Mouse (Mus musculus): ENCODE data around the gene Sv2b.

Sv2b gene

DNA sequence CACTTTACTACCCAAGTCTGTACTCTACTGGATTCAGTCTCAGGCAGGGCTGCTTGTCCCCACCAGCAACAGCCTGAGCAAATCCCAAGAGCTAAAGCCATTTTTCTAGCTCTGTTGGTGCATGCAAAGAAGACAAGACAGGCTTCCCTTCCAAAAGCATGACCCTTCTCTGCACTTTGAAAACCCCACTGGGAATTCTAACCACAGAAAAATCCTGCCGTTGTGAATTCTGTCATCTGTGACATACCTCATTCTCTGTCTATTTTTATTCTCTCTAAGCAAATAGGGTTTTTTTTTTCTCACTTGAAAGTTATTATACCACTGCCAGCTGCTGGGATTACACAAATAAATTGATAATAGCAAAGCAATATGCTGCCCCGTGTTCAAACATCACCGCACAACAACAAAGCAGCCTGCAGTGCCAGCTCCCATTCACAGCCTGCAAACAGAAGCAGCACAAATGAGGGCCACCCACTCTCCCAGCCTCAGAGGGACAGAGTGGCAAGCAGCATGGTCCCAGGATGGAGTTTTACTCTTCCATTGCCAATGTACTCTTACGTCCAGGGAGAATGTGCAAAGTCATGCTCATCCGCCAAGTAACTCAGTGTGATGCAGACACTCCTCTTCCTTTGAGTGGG lies 13.7 kb downstream of the Sv2b start:
- ATAC-seq (ENCODE audit: insufficient number of reproducible peaks, low FRiP score, low TSS enrichment): no peak

GRCm38 (mm10) chr7:75292246-75292645 lies 16.8 kb downstream of the Sv2b start:
- peak; percentile 87 for ATAC-seq (ENCODE audit: insufficient number of reproducible peaks, low FRiP score, low TSS enrichment)

- no peak for ATAC-seq (ENCODE audit: insufficient number of reproducible peaks, low FRiP score, low TSS enrichment)
Observed at GRCm38 (mm10) chr7:75290554-75290953, 18.5 kb downstream of the Sv2b start.

DNA sequence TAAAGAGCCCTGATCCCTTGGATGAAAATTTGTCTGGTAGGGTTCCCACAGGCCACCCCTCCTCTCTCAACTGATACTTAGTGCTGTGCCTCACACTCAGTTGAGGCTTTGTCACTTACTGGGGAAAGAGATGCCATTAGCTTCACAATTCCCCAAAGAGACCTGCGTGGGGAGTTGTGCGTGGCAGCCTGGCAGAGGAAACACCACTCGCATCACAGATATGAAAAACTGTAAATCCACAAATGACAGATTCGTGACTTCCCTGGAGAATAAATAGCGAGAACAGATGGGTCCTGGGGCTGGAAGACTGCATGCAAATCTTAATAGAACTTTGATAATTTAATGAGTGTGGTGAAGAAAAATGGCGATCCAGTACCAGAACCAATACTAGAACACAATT lies 21.8 kb downstream of the Sv2b start:
- ATAC-seq (ENCODE audit: insufficient number of reproducible peaks, low FRiP score, low TSS enrichment): no peak

DNA sequence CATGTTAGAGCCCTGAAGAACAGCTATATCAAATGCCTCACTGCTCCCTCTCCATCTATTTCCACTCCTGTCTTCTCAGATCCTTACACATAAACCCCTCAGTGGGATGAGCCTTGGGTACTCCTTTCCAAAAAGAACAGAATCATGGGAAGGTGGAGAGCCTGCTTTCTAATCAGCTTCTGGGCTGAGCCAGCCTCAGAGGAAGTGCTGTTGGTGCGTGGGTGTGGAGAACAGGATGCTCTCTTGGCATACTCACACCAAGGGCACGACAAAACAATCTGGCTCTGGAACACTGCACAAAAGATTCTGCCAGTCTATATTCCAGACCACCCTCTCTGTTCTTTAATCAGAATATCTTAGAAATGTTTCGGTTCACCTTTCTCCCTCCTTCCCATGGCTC lies 26.1 kb downstream of the Sv2b start:
- peak; percentile 86 for ATAC-seq (ENCODE audit: insufficient number of reproducible peaks, low FRiP score, low TSS enrichment)

DNA sequence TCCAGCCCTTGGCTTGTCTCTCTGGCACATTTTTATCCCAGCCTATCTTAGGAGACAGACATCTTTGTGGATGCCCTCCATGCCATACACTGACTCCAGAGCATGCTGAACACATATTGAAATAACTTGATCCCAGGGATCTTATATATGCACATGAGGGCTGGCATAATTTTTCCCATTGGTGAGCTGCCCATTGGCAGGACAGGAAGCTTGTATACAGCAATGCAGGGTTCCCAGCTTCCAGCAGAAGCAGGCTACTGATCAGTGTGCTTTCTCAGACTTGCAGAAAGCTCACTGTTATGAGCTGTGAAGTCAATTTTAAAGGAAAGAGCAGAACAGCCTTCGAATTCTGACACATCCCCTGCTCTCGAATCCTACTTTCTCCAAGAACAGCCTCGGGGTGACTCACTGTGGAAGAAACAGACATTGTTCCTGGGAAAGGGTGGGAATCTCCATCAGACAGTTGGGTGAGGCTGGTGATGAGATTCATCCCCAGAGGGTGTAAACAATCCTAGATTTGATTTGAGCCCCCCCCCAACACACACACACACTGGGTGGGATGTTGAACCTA lies 26.9 kb downstream of the Sv2b start:
- no peak for ATAC-seq (ENCODE audit: insufficient number of reproducible peaks, low FRiP score, low TSS enrichment)

DNA sequence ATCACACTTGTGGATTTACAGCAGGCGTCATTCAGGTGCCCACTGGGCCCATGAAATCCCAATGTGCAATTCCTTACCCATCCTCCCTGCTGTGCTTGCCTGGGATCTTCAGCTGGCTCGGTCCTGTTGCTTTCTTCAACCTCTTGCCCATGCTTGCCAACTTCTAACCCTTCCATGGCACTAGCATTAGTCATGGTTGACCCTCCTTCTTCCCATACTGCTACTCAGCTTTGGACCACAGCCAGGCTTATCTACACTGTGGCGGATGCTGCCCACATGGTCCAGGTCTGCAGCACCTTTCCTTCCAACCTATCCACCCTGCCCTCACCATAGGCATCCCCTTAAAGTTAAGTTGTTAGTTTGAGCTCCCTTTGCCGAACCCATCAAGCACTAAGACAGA lies 28.0 kb downstream of the Sv2b start:
- no peak for ATAC-seq (ENCODE audit: insufficient number of reproducible peaks, low FRiP score, low TSS enrichment)

GRCm38 (mm10) chr7:75277847-75278246 lies 31.2 kb downstream of the Sv2b start:
- 0 out of 2 replicates have a peak, but pooled peaks have one; percentile 42 for ATAC-seq (ENCODE audit: insufficient number of reproducible peaks, low FRiP score, low TSS enrichment)

- ATAC-seq (ENCODE audit: insufficient number of reproducible peaks, low FRiP score, low TSS enrichment): no peak
Observed at GRCm38 (mm10) chr7:75276739-75277138, 32.3 kb downstream of the Sv2b start.

GRCm38 (mm10) chr7:75274518-75274917 lies 34.5 kb downstream of the Sv2b start:
- no peak for ATAC-seq (ENCODE audit: insufficient number of reproducible peaks, low FRiP score, low TSS enrichment)

- no peak for ATAC-seq (ENCODE audit: insufficient number of reproducible peaks, low FRiP score, low TSS enrichment)
Observed at GRCm38 (mm10) chr7:75273633-75274032, 35.4 kb downstream of the Sv2b start.

DNA sequence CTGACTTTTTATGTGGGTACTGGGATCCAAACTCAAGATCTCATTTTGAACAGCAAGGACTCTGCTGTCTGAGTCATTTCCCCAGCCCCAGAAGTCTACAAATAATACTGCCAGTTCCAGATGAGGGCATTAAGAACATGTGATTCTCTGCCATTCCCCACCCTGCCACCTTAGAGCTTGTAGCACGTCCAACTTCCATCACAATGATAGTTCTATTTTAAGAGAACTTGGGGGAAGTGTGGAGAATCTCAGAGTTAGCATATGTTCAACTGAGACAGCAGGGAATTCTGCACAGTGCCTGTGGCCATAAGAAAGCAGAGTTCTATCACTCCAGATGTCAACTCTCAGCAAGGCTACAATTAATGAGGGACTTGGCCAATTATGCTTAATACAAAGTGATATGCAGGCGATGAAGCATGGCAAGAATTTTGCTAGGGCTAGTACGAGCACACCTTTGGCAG lies 37.1 kb downstream of the Sv2b start:
- no peak for ATAC-seq (ENCODE audit: insufficient number of reproducible peaks, low FRiP score, low TSS enrichment)

GRCm38 (mm10) chr7:75271306-75271705 lies 37.8 kb downstream of the Sv2b start:
- ATAC-seq (ENCODE audit: insufficient number of reproducible peaks, low FRiP score, low TSS enrichment): peak; percentile 66

- no peak for ATAC-seq (ENCODE audit: insufficient number of reproducible peaks, low FRiP score, low TSS enrichment)
Observed at GRCm38 (mm10) chr7:75267236-75267635, 41.8 kb downstream of the Sv2b start.

DNA sequence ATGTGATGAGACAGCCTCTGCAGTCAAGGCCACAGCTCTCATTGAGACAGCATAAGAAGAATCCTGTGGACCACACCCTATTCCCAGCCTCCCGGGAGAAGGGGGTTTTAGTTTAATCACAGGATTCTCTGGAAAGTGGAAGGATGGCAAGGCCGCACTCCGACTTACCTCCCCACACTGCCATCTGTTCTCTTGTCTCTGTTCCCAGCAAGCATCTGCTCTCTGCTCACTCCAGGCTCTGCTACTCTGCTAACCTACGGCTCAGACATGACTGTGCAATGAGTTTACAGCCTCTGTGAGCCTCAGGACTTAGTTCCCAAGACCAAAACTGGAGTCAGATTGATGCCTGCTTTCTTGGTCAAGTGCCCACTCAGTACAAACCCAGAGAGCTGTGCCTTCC lies 43.8 kb downstream of the Sv2b start:
- ATAC-seq (ENCODE audit: insufficient number of reproducible peaks, low FRiP score, low TSS enrichment): peak; percentile 95

DNA sequence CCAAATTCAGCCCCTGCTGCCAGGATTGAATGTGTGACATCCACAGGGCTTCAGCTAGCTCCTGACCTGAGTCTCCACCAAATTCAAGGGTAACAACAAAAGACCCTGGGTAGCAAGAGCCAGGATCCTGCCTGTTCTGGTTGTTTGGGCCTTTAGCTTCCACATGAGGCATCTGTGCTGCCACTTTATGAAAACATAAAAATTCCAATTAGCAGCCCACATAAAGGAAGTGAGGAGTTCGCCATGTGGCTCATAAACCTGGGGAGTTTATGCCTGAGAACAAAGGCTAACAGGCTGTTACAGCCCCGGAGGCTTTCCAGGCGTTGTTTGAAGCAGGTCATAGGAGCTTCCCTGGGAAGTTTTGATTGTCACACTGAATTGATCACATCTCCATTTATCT lies 49.1 kb downstream of the Sv2b start:
- ATAC-seq (ENCODE audit: insufficient number of reproducible peaks, low FRiP score, low TSS enrichment): no peak

GRCm38 (mm10) chr7:75253611-75254250 lies 55.3 kb downstream of the Sv2b start:
- no peak for ATAC-seq (ENCODE audit: insufficient number of reproducible peaks, low FRiP score, low TSS enrichment)

DNA sequence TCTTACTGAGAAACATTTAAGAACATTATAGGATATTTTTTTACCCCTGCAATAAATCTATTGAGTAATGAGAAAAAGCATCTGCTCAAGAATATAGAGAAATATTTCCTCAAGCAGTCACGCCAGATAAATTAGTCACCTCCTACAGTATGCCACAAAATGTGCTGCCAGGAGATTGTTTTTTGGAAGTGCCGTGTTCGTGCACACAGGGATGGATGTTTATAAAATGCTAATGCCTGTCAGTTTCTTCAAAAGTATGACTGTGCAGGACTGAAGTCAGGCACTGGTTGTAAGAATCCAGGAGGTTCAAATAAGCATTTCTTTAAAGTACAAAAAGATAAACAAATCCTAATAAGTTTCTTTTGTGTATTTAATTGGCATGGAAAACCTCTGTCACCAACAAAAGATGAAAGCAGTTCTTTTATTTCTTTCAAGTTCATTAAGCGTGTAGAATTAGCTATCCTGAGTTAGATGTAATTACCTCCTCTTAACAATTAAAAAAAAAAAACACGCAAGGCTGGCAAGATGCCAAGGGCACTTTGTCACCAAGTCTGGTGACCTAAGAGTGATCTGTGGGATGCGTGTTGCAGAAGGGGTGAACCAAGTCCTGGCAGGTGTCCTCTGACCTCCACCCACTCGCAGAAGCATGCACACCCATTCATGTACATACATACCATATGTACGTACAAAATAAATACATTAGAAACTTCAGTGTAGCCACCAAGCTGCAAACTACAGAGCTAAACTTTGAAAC lies 68.1 kb downstream of the Sv2b start:
- no peak for ATAC-seq (ENCODE audit: insufficient number of reproducible peaks, low FRiP score, low TSS enrichment)

GRCm38 (mm10) chr7:75236386-75236785 lies 72.7 kb downstream of the Sv2b start:
- ATAC-seq (ENCODE audit: insufficient number of reproducible peaks, low FRiP score, low TSS enrichment): no peak

GRCm38 (mm10) chr7:75224206-75224605 lies 84.9 kb downstream of the Sv2b start:
- ATAC-seq (ENCODE audit: insufficient number of reproducible peaks, low FRiP score, low TSS enrichment): peak; percentile 49; the same call in 1 of the 2 replicates
